Mouse (Mus musculus): ENCODE data around the gene Tenm2. TPM values are rescaled to one million over a fixed set of nuclear protein-coding genes. Genes with fewer than 3 reads are reported as not detected.

The Tenm2 gene
- total RNA-seq, 2 experiments from 2014 or later: 73.5 to 92.9 TPM

DNA sequence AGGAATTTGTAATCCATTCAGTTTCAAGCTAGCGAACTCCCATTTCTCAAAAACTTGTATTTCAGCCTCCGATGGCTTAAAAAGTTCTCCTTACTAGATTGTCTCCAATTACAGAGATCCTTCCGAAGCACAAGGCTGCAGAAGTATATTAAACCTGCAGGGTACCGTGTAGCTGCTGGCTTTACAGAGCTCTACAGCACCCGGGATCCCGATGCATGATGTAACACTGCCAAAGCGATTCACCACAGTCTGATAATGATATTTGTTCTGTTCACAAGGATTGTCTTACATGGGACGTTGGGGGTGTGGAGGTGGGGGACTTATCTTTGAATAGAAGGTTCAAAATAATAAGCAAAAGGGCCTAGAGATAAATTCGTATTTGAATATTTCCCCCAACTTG, 564.6 kb downstream of the Tenm2 start:
- no peak for DNase-seq (ENCODE audit: low spot score in 2 of 2)
- intact Hi-C loops (cut with DNase I): loop anchor here (10.0 kb wide), 2 partner anchors 216 to 626 kb away; no protein-coding TSS in a partner anchor

DNA sequence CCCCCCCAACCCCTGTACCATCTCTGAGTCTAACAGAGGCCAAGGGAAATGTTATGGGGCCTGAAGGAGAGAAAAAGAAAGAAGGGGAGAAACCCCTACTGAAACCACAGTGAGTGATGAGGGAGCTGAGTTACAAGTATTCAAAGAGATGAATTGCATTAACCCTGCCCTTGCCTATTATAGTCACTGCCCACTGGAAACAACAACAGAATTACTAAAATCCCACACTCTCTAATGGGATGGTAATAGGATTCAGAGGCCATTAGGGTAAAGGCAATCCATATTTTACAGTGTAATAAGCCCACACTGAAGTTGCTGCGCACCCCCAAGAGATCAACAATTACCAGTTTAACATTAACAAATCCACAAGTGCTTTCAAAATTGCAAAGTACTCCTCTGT, 571.7 kb downstream of the Tenm2 start:
- no peak for DNase-seq (ENCODE audit: low spot score in 2 of 2)
- intact Hi-C loops (cut with DNase I): no loop called here

DNA sequence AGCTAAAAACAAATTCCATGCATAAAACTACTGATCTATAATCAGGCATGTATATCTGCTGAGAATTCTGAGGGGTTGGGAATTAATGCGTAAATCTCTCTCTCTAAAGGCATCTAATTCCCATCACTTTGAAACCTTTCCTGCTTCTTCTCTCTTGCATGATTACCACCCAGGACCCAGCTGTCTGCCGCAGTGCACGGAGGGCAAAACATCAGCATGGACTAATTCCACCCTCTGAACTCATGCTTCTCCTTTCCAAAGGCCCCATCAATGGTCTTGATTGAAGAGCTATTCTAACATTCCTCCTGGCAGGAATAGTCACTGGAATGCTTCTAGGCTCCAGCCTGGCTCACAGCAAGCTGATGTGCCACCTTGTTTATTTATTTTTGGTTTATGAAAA, 572.2 kb downstream of the Tenm2 start:
- DNase-seq (ENCODE audit: low spot score in 2 of 2): no peak
- intact Hi-C loops (cut with DNase I): no loop called here

DNA sequence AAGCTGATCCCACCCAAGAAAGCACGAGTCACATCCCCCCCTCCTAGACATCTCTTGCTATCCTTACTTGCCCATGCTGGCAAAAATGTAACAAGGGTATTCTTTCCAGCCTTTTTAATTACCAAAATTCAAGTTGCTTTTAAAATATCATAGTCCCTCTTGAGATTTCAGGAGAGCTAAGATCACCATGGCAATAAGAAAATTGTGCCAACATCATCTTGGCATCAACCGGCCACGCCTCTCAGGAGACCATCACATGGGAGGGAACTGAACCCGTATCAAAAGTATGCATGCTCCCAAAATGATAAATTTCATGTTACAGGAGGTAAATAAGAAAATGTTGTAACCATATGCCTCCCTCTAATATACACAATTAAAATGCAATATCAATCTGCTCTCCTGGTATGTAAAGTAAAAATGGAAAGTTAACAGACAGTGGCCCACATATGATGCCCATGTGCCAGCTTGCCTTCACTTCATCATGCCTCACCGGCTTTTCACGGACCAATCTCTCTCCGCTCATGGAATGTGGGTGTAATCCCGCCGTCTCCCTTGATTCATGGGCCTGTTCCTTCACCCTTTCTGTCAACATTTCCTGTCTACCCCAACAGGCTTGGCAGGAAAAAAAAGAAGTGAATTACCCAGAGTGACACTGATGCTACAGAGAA, 582.0 kb downstream of the Tenm2 start:
- DNase-seq (ENCODE audit: low spot score in 2 of 2): peak in 1 of 2 experiments; percentile 50

DNA sequence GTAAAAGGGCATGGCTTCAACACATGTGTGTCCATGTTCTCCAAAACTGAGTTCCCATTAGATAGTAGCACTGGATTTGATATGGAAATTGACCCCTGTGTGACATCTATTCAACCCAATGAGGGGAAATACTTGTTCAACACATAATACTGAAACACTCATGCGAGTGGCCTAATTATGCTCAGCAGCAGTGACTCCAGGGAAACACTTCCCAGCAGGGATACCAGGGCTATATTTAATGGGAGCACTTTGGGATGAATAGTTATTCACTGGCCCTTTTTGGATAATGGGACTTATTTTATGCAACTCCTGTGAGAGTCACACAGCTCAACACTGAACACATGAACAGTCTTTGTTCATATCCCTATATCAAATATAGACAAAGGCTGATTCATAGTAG, 588.6 kb downstream of the Tenm2 start:
- intact Hi-C loops (cut with DNase I): no loop called here
- no peak for DNase-seq (ENCODE audit: low spot score in 2 of 2)

More for the DNA sequence above, 582.0 kb downstream of the Tenm2 start:
- intact Hi-C loops (cut with DNase I): no loop called here

DNA sequence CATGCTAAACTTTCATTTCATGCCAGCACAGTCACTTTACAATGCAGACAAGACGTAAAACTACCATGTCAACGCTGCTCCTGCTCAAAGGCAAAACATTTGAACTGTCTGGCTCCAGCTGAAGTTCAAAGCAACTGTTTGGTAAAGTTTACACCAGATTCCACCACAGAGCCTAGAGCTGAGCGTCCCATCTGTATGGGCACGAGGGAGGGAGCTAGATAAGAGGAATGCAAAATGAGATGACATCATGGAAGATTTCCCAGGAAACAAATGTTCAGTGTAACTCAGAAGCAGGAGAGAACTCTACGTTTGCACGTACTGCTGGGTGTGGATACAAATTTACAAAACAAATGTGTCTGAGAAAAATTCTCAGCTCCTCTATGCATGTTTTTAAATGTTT, 600.7 kb downstream of the Tenm2 start:
- intact Hi-C loops (cut with DNase I): no loop called here

DNA sequence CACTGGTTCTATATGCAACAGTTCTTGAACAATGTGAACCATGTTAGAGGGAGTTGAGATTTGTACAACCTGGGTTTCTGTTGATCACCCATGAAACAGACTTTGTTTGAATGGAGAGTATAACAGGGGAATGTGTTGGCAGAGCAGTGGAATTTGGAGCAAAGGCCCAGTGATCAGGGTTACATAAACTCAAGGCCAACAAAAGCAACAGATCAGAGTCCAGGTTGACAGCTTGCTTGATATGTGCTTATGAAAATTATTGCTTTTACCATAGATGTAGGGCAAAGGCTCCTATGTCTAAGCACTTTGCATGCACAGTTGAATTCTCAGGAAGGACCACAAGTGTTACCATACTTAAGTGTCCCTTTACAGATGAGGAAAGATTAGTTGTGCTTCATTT, 603.6 kb downstream of the Tenm2 start:
- intact Hi-C loops (cut with DNase I): no loop called here

More for the DNA sequence above, 600.7 kb downstream of the Tenm2 start:
- peak in 1 of 2 experiments; percentile 38 for DNase-seq (ENCODE audit: low spot score in 2 of 2)

DNA sequence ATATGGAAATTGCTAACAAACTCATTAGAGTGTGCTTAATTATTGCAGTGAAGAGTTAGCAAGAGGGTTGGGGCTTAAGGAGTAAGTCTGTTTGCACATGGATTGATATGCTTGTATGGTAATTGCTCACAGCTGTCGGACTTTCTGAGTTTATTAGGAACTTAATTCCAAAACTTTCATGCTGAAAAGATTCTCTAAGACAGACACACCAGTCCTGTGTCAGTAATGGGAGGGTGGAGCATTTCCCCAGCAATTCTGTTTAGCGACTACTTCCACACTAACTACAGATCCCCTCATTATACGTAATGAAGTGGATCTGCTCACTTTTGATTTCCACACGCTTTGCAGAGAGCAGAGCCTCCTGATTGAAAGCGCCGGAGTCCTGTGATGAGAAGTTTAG, 622.0 kb downstream of the Tenm2 start:
- intact Hi-C loops (cut with DNase I): no loop called here
- no peak for DNase-seq (ENCODE audit: low spot score in 2 of 2)

More for the DNA sequence above, 603.6 kb downstream of the Tenm2 start:
- no peak for DNase-seq (ENCODE audit: low spot score in 2 of 2)

DNA sequence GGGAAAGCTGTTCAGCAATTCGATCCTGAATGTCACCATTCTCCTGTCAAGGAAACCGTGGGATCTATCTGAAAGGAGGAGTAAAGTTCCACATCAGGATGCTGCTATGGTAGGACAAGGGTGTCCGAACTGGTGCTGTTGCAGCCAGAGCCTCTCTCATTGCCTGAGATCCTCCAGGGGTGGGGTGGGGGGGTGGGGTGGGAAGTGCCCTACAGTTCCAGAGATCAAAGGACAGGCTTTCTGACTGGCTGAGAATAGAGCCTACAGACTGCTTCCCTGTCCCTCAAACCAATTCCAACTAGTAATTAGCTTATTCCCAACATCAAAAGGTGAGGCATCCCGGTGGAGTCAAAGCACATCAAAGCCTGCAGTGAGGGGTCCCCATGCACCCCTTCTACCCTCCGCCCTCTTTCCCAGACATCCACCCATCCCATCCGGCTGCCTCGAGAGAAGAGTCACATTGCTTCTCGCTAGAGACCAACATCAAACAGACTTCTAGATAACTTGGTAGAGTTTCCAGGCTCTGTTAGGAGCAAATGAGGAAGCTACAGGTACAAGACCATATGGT, 630.9 kb downstream of the Tenm2 start:
- intact Hi-C loops (cut with DNase I): no loop called here
- DNase-seq (ENCODE audit: low spot score in 2 of 2): no peak

DNA sequence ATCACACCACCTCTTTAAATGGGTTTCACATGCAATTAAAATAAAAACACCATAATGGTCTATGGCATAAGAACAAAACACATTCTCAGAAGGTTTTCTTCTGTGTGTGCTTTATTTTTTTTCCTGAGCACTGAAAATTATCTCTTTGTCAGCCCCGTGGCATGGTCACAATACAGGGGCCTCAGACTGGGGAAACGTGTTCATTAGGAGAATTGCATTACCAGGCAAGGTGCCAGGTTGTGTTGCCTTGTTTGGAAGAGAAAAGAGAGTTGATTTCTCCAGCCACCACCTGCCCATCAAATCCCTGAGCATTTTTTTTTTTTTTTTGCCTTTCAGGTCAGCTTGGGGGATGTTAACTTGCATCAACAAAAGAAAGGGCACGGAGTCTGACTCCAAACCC, 631.5 kb downstream of the Tenm2 start:
- intact Hi-C loops (cut with DNase I): no loop called here
- no peak for DNase-seq (ENCODE audit: low spot score in 2 of 2)

DNA sequence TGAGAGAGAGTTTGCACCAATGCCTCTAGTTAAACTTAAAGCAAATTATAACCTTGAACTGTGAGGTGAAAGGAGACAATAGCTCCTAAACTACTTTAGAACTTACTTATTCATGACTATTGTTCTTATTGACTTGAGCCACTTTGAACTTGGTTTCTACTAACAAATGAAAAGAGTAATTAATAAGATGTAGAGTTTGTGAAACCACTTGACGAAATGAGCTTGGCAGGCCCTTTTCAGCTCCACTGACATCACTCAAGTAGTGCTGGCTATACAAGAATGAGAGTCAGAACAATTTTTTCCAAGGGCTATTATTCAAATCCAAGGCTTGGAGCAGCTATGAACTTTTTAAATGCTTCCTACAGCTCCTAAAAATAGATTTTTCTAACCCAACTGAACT, 643.3 kb downstream of the Tenm2 start:
- intact Hi-C loops (cut with DNase I): no loop called here
- DNase-seq (ENCODE audit: low spot score in 2 of 2): no peak

DNA sequence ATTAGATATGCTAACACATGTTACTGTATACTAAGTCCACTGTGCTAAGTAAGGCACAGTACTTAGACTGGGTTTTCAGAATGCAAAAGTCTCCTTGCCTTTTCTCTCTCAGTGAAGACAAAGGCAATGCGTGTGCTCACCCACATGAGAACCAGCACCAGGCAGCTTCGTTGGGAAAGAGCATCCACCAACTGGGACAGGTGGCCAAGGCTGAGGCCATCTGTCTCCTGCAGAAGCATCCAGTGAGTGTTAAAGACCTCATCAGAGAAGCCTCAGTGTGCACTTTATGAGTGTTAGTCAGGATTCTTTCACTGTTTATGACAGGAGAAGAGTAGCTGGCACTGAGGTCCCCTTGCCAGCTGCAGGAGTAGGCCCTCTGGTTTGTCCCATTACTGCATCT, 669.6 kb downstream of the Tenm2 start:
- DNase-seq (ENCODE audit: low spot score in 2 of 2): peak; percentile 41 to 84
- intact Hi-C loops (cut with DNase I): no loop called here

DNA sequence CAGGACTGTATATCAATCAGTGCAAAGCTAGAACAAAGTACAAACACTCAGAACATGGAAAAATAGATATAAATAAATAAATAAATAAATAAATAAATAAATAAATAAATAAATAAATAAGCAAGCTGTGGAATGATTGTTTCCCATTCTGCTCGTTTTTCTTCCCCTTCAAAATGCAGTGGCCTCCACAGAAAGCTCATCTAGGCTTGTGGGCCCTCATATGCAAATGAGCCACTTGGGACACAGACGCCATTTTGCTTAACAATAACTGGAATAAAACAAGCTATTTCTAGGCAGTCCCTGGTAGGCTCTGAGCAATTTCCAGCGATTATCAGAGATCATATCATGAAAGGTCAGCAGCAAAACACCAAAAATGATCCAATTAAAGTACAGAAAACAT, 672.9 kb downstream of the Tenm2 start:
- intact Hi-C loops (cut with DNase I): no loop called here

DNA sequence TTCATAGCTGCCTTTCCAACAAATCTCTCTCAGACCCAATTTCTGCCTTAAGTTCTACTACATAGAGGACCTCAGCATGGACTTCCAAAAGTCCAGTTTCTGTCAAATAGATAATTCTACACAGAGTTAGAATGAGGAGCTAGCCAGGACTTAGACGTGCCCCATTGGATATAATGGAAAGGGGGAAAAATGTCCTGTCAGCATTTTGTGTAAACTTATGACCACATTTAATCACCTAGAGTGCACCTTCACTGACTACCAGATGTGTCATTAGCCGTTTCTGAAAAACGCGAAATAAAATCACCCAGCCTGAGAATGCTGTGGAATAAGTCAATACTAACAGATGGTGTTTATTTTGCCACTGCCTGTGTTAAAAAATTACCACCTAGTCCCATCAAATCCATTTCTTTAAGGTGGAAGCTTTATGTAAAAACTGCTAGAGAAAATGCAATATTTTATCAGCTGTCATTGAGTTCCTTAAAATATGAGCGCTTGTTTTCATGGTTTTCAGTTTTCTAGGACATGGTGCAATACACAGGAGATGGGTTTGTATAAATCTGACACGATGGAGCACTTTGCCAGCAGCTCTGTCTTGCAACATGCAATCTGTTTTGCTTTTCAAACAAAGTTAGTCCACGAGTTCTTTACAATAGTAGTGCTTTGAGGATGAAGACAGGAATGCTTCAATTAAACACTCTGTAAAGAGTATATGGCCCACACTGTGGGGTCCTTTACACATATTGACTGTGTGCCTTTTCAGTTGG, 674.8 kb downstream of the Tenm2 start:
- DNase-seq (ENCODE audit: low spot score in 2 of 2): no peak
- intact Hi-C loops (cut with DNase I): no loop called here

More for the DNA sequence above, 672.9 kb downstream of the Tenm2 start:
- DNase-seq (ENCODE audit: low spot score in 2 of 2): no peak

DNA sequence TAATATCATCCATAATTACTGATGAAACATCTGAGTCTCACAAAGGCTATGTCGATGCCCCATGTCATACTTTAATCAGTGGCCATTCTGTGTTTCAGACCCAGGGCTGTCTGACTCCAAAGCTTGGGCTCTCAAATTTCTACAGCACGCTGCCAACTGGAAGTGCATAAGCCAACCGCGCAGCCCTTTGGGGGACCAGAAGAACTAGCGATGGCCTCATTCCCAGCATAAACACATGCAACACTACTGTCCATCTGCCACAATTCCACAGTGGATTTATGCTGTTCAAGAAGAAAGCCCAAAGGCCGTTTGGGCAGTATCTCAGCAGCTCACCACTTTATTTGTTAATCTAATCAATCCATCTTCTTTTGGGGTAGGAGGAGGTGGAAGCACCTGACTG, 678.4 kb downstream of the Tenm2 start:
- no peak for DNase-seq (ENCODE audit: low spot score in 2 of 2)
- intact Hi-C loops (cut with DNase I): no loop called here

DNA sequence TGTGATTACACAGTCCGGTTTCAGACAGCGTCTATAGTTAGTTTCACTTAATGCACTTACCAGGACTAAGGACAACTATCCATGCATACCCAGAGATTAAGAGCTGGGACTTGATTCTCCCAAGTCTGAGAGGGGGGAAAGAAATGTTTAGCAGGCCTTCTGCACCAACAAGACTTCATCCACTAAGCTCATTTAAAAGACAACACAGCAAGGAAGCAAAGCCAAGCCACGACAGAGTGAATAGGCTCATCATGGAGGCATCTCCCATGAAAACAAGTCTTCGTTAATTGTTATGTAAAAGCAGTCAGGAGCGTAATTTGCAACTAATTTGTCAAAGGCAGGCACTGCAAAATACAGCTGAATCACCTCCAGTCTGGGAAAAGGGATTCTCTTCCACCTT, 682.5 kb downstream of the Tenm2 start:
- DNase-seq (ENCODE audit: low spot score in 2 of 2): no peak
- intact Hi-C loops (cut with DNase I): no loop called here

DNA sequence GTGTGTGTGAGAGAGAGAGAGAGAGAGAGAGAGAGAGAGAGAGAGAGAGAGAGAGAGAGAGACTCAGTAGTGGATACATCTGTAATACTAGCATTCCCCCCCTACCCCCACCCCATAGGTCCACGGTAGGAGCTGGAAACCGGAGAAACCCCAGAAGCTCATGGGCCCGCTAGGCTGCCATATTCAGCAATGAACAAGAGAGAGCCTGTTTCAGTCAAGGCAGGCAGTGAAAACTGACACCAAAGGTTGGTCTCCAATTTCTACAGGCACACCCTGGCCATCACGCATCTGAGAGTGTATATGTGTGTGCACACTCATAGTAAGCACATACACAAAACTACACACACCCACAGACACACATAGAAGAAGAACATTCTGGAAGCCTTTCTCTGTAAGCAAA, 685.1 kb downstream of the Tenm2 start:
- DNase-seq (ENCODE audit: low spot score in 2 of 2): no peak

DNA sequence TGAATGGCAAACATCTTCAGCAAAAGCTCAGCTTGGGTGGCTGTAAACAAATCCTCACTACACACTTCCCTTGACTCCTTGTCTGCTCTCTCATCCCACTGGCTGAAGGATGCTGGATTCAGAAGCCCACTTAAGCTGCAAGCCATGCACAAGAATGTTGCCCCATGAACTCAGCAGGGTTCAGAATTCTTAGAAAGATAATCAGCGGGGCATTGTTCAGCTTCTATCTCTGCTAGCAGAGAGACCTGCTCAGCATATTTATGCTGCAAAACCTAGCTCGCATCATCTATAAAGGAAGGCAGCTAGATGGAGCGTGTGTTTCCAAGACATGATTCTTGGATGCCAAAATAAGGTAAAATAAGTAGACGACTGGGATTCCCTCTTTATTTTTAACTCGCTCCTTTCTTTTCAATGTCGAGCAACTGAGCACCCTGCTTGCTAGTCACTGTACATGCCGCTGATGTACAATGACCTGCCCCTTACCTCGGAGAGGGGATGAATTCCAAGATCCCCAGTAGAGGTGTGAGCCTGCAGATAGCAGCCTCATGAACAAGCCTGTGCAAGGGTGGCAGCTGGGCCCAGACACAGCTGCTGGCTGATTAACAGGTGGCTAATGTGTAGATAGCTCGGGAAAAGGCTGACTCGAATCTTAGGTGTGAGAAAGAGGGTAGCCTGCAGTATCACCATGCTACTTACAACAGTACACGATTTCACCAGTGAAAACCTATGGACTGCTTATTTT, 686.2 kb downstream of the Tenm2 start:
- intact Hi-C loops (cut with DNase I): no loop called here
- peak in 1 of 2 experiments; percentile 24 for DNase-seq (ENCODE audit: low spot score in 2 of 2)

More for the DNA sequence above, 685.1 kb downstream of the Tenm2 start:
- intact Hi-C loops (cut with DNase I): no loop called here

DNA sequence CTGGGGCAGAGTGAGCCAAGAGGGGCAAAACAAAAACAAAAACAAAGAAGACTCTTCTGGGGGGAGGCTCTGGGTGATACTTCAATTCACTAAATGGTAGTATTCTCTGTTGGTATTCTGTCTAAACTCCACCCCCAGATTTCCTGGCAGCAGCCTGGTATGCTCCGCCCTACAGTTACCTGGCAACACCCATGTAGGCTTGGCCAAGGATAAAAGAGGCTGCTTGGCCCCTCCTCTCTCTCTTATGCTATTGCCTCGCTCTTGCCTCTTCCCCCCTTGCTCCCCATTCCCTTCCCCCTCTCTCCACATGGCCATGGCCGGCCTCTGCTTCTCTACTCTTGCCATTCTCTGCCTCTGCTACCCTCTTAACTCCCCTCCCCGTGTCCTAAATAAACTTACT, 687.6 kb downstream of the Tenm2 start:
- no peak for DNase-seq (ENCODE audit: low spot score in 2 of 2)
- intact Hi-C loops (cut with DNase I): no loop called here

DNA sequence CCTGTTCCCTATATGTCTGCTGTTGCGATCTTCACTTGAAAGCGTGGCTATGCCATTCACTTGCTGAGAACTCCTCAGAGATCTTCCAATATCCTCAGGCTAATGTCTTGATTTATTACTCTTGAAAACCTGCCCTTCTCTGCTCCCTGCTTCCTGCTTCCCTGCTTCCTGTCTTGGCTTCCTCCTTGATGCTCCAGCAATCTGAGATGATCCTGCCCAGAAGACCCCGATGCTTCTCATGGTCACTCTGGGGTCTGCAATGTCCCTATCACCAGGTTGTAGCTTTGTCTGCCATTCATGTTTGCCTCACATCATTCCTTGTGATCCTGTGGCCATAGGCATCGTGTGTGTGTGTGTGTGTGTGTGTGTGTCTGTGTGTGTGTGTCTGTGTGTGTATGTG, 697.6 kb downstream of the Tenm2 start:
- intact Hi-C loops (cut with DNase I): no loop called here
- no peak for DNase-seq (ENCODE audit: low spot score in 2 of 2)
